Mouse (Mus musculus) lung, adult 18-20 months (tissue): ENCODE results near the gene Smpdl3a.

Experiments used
- DNase-seq, 2 experiments: peaks; one replicate each; pipeline ENCODE4 v3.0.0; 2022; ENCODE audit warnings: mixed read lengths in 2 of 2

The Smpdl3a gene

DNA sequence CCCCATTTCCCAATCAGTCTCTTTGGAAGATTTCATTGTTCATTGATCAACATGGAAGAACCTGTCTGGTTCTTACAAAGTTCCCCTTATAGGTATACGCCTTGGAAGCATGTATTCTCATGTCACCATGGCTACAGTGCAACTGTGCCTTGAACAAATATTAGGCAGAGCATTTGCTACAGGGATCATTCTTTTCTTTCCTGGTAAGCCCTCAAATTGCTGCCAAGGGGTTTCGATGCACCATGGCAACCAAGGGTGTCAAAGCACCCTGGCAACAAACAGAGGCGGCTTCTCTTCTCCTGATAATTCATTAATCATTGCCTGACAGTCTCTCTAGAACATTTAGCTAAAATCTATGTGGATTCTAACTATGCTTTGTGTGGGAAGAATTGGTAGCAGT, 28.3 kb downstream of the Smpdl3a start:
- peak in 1 of 2 experiments; percentile 27 for DNase-seq

DNA sequence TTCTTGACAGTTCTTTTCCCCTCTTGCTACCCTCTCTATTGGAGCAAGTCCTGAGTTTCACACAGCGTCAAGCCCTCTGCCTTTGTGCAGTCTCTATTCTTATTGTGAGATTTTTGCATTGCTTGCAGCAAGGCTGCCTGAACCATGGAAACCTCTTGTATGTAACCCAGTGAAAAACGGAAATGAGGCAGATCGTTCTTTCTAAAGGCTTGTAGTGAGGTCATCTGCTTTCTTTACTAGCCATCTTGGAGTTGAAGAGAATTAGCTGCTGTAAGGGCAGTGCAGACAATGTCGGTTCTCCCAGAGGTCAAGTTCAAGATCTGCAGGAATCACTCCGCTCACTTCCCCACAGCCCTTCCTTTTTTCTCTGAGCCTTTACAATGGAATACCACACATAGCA, 34.5 kb downstream of the Smpdl3a start:
- no peak for DNase-seq

DNA sequence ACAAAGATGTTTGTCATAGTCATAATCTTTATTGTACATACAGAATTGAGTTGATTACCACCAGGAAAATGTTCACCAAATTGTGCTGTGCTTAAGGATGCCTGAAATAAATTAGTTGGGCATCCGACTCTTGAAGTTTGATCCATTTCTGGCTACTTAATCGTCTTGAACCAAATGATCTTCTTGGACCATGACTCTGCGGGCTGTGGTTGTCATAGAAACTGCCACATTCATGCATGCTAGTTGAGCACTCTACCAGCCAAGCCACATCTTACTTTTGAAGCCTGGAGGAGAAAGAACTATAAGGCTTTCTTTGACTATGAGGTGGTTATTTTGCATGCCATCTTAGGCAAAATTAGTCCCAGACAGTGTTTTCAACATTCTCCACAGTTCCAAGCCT, 35.5 kb downstream of the Smpdl3a start:
- no peak for DNase-seq

DNA sequence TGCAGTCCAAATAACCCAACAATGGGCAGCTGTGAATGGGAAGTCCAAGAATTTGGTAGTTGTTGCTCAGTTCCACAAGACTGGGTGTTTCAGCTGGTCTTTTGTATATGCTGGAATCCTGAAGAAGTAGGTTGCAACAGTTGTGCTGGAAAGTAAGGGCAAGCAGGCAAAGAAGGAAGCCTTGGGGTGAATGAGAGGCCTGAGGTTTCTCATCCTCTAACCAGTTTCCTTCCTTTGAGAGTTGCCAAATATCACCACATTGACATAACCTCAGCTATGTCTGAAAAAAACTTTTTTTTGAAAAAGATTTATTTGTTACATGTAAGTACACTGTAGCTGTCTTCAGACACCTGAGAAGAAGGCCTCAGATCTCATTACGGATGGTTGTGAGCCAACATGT, 41.0 kb downstream of the Smpdl3a start:
- no peak for DNase-seq

DNA sequence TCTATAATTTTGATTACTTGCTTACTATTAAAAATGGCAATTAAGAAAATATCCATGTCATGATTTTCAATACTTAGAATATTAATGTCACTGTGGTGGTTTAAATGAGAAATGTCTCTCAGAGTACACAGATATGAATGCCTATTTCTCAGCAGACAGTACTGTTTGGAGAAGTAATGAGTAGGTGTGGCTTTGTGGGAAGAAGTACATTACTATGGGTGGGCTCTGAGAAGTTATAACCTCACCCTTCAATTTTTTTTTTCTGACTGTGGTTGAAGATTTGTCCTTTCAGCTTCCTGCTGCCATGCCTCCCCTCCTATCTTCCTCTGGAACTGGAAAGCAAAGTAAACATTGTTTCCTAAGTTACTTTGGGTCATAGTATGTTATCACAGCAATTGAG, 41.8 kb downstream of the Smpdl3a start:
- DNase-seq = no peak

DNA sequence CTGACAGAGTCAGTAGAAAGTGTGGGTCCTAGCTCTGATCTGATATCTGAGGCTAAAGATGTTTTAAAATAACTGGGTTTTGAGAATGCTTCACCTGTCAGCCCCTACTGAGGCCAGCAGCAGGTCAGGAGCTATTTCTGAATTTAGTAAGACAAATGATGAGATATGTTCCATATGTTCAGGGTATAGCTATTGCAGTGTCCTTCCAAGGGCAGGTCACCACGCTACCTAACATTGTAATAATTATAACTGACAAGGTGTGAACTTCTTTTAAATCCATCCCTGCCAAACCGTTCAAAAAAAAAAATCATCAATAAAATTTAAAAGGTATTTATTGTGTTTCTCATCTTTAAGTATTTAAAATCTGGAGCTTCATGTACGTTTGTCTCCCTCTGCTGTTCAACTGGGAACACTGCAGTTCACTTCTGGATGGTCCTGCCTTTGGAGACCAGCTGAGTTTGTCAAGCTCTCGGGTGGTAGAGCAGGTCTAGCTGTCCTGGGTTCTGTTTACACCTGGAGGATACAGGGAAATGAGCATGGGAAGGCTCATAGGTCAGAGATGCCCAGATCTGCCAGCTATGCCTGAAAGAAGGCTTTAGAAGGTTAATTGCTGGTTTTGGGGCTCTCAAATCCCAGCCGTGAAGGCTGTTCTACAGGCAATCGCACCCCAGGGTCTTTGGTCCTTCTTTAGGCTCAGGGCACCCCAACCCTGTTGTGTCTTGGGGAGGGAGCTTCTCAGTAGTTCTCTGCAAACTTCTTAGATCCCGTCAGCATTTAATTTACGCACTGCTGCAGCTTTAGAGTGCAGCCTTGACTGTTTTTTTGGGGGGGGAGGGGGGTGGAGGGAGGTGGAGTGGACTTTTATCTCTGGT, 47.7 kb downstream of the Smpdl3a start:
- DNase-seq = peak; percentile 38 to 54

DNA sequence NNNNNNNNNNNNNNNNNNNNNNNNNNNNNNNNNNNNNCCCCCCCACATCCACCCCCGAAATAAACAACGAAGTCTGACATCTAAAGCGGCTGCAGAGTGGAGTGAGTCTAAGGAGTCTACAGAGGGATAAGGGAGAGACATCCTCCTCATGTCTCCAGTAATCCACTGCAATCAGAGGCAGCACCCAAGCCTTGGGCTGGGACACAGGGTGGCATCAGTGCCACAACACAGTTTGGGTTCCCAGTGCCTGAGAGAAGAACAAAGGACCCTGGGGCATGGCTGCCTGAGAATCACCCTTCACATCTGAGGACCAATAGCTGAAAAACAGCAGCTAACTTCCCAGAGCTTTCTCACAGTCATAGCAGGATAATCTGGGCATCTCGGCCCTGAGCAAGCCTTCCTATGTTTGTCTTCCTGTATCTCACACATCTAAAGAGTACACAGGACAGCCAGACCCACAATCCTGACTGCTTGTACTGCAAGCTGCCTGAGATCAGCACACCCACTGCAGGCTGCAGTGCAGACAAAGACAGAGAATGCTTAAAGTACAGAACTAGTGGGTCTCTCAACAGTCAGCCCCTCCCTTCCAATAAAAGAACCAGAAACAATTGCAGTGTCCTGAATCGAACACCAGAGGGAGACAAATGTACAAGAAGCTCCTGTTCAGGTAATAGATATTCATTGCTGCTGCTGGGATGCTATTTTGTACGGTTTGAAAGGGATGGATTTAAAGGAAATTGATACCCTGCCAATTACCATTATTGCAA, 54.0 kb downstream of the Smpdl3a start:
- DNase-seq = peak in 1 of 2 experiments; percentile 15
